Mouse (Mus musculus): ENCODE data around the gene Hoxa9. TPM values are rescaled to one million over a fixed set of nuclear protein-coding genes. Genes with fewer than 3 reads are reported as not detected.

Gene Hoxa9
- polyA plus RNA-seq, 1 experiment: not detected

DNA sequence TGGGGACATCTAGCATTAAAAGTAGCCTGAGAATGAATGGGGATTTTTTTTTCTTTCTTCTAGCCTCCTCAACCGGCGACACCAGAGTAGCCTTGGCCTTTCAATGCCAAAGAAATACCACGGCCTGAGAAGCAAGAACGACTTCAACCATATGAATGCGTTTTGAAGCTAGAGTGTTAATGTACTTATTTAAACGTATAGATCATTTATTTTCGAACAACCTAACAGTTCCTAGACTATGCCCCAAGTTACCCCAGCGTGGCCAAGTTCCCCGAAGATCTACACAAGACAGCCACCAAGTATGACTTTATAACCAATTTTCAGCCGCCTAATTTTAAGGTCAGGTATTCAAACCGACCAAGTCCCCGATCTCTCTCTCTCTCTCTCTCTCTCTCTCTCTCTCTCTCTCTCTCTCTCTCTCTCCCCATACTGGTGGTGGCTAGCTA, 10.0 kb downstream of the Hoxa9 start:
- DNase-seq: no peak
- WGBS: 40% methylated on average over 12 of the region's 12 CpGs
- peaks cover 3% of the 10 kb centered on the region; the same call in 1 of the 2 replicates for H3K4me1 ChIP-seq (ENCODE audit: control insufficient read depth, insufficient read depth, low read length)
- TF ChIP-seq CTCF (IDR thresholded peaks at IDR 0.05; ENCODE audit: insufficient read depth, low read length) (no peak), POLR2A (IDR thresholded peaks at IDR 0.05; ENCODE audit: borderline replicate concordance, extremely low read depth, low read depth, low read length) (no peak)
- peak overlapping the region; percentile 82 for H3K4me3 ChIP-seq (replicated peaks; ENCODE audit: extremely low read depth, low read depth, low read length)

DNA sequence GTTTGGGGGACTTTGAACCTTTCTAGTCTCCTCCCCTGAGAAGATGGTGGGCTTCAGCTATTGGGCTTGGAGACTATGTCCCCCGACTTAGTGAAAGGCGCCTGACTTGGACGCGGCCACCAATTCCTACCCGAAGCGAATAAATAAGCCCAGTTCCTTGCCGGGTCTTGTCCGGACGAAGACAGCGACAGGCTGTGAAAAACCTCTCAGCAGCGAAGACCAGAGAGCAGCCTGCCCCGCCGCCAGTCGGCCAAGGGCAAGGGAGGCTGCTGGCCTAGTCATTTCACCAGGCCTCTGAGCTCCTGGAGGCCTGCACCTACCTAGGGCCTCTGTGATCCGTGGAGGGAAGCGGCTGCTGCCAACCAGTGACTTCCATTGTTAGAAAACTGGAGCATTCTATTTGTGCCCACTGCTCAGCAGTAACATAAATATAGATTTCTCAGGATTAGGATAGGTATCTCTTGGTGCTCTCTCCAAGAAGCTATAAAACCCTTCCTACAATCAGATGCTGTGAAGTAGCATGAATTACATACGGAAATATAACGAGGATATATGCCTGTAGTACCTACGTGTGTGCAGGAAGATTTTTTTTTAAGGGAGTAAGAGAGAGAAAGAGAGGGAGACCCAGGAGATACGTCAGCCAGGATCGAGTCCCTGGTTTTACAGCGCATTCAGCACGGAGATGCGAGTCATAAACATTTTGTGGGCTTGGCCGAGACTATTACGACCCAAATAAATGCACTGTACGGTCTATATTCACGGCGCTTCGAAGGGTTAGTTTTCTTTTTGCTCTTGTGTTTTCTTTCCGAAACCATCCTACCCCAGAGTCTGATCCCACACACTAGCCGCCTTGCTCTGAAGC, 10.7 kb downstream of the Hoxa9 start:
- no peak for DNase-seq
- H3K4me3 ChIP-seq (replicated peaks; ENCODE audit: extremely low read depth, low read depth, low read length): no peak overlapping the region
- TF ChIP-seq POLR2A (IDR thresholded peaks at IDR 0.05; ENCODE audit: borderline replicate concordance, extremely low read depth, low read depth, low read length): no peak
- TF ChIP-seq CTCF (IDR thresholded peaks at IDR 0.05; ENCODE audit: insufficient read depth, low read length): no peak
- H3K4me1 ChIP-seq (ENCODE audit: control insufficient read depth, insufficient read depth, low read length): peaks cover 3% of the 10 kb centered on the region; the same call in 1 of the 2 replicates
- WGBS: 64% methylated on average over 32 of the region's 32 CpGs

DNA sequence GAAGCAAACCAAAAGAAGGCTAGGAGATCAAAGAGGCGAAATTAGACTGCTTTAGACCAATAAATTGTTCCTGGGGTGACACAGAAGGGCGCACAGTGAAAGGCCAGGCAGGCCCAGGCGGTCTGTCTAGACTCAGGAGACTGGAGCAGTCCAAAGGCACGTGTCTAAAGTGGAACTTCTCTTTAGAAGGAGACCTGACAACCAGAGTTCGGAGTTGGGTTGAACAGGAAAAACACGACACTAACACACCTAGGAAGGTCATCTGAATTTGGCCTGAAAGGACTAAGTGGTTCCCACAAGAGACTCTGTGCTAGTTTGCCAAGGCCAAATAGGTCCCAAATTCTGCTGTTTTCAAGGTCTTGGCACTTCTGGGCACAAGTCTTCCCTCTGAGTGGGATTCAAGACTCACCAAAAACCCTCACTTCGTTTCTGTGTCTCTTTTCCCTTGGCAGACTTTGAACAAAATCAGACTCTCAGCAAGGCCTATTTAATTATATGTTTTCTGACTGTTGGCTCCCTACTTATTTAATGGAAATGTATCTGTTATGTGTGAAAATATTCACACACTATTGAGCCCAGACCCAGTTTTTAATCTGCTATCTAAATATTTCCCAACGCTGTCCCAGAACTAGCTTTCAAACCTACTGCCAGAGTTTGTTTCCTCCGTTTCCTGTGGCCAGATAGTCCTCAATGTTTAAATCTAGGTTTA, 11.5 kb downstream of the Hoxa9 start:
- Histone ChIP-seq H3K4me3 (replicated peaks; ENCODE audit: extremely low read depth, low read depth, low read length) (no peak overlapping the region), H3K4me1 (ENCODE audit: control insufficient read depth, insufficient read depth, low read length) (peaks cover 3% of the 10 kb centered on the region; the same call in 1 of the 2 replicates)
- TF ChIP-seq CTCF (IDR thresholded peaks at IDR 0.05; ENCODE audit: insufficient read depth, low read length) (no peak), POLR2A (IDR thresholded peaks at IDR 0.05; ENCODE audit: borderline replicate concordance, extremely low read depth, low read depth, low read length) (no peak)
- 74% methylated on average over 9 of the region's 9 CpGs for WGBS
- no peak for DNase-seq

DNA sequence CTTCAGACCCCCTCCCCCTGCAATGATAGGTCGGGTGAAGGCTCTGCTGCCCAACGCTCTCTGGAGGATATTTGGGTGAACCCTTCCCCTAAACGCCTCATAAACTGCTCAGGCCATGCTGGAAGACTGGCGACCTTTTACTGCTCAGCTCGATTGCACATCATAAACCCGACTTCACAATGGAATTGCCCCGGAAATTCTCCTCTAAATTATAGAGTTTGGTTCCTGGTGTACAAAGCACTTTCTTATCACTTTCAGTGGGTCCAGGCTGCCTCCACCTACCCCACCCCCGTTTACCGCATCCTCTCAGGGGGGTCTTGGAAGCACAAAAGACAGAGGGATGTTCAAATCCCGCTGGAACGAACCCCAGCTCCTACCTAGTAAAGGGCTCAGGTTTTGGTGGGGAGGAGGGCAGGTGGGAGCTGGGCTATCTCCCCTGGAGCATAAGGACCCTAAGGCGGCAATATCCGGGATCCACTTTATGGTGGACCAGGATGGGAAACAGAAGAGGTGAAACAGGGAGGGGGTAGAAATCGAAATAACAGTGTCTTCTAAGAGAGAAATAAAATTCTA, 12.2 kb downstream of the Hoxa9 start:
- TF ChIP-seq POLR2A (IDR thresholded peaks at IDR 0.05; ENCODE audit: borderline replicate concordance, extremely low read depth, low read depth, low read length): no peak
- no peak overlapping the region for H3K4me3 ChIP-seq (replicated peaks; ENCODE audit: extremely low read depth, low read depth, low read length)
- H3K4me1 ChIP-seq (ENCODE audit: control insufficient read depth, insufficient read depth, low read length): peaks cover 3% of the 10 kb centered on the region; the same call in 1 of the 2 replicates
- DNase-seq: no peak
- 44% methylated on average over 14 of the region's 14 CpGs for WGBS

DNA sequence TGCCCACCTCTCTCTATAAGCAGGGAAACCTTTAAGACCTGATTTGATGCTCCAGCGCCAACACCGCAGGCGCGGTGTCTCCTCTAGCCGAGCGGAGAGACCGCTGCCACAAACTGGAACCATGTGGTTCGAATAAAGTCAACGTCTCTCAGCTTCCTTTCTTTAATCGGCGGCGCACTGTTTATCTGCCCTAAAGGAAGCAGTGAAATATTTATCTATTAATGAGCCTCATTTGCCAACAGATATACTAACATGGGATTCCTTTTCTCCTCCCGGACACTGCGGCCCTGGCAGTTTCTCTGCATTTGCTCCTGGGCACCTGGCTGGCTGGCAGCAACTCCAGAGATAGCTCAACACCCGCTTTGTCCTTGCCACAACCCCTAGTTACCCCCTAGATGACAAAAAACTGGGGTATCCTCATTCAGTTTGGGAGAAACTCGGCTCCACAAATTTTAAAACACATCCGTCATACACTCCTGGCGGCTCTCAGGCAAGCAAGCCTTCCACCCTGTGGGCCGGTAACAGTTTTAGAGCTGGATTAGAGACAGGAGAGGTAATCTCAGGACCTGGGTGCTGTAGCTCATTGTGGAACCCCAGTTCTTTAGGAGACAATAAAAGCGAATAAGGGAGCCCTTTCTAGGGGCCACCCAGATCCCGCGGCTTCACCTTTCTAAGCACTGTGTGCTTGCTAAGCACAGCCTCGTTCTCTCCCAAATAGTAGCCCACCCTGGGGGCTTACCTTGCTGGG, 12.8 kb downstream of the Hoxa9 start:
- Histone ChIP-seq H3K4me1 (ENCODE audit: control insufficient read depth, insufficient read depth, low read length) (peaks cover 6% of the 10 kb centered on the region; the same call in 1 of the 2 replicates), H3K4me3 (replicated peaks; ENCODE audit: extremely low read depth, low read depth, low read length) (no peak overlapping the region)
- WGBS: 19% methylated on average over 23 of the region's 23 CpGs
- no peak for DNase-seq
- TF ChIP-seq CTCF (IDR thresholded peaks at IDR 0.05; ENCODE audit: insufficient read depth, low read length): no peak
- no peak for TF ChIP-seq POLR2A (IDR thresholded peaks at IDR 0.05; ENCODE audit: borderline replicate concordance, extremely low read depth, low read depth, low read length)

DNA sequence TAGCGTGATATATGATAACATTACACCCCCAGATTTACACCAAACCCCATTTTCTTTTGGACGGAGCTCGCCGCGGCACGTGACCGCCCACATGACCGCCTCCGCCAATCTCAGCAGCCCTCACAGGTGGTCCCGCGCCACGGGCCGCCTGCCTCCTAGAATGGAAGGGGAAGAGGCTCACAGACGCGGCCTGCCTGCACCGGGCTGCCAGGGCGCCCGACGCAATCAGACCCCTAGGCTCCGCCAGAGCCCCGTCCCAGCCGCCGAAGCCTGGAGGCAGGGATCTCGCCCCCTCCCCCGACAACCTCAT, 13.5 kb downstream of the Hoxa9 start:
- Histone ChIP-seq H3K4me1 (ENCODE audit: control insufficient read depth, insufficient read depth, low read length) (peaks cover 12% of the 10 kb centered on the region; the same call in 1 of the 2 replicates), H3K4me3 (replicated peaks; ENCODE audit: extremely low read depth, low read depth, low read length) (peak overlapping the region; percentile 54)
- 1% methylated on average over 25 of the region's 25 CpGs for WGBS
- no peak for DNase-seq
- no peak for TF ChIP-seq POLR2A (IDR thresholded peaks at IDR 0.05; ENCODE audit: borderline replicate concordance, extremely low read depth, low read depth, low read length)
- no peak for TF ChIP-seq CTCF (IDR thresholded peaks at IDR 0.05; ENCODE audit: insufficient read depth, low read length)

DNA sequence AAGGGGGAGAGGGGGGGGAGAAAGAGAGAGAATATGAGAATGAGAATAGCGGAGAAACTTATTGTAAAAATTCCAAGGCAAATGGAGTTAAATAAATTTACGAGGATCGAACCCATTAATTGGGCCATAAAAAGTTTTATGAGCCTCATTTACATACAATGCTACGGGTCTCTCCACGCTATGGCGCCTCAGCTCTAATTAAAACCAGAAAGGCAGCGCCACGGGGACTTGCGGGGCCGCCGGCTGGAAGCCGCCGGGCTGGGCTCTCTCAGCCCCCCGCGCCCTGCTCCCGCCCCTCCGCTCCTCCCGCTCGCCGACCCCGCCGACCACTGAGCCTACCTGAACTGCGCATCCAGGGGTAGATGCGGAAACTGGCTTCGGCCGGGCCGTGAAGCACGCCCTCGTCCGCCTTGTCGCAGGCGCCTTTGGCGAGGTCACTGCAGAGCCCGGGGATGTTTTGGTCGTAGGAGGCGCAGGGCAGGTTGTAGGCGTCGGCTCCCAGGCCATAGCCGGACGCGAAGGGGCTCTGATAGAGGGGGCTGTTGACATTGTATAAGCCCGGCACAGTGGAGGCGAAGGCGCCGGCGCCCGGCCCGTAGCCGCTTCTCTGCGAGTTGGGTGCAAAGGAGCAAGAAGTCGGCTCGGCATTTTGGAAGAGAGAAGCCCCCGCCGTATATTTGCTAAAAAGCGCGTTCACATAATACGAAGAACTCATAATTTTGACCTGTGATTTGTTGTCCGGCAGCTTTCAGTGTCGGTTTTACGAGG, 14.0 kb downstream of the Hoxa9 start:
- peaks cover 14% of the 10 kb centered on the region for H3K4me1 ChIP-seq (ENCODE audit: control insufficient read depth, insufficient read depth, low read length)
- DNase-seq: no peak
- TF ChIP-seq POLR2A (IDR thresholded peaks at IDR 0.05; ENCODE audit: borderline replicate concordance, extremely low read depth, low read depth, low read length): no peak
- no peak for TF ChIP-seq CTCF (IDR thresholded peaks at IDR 0.05; ENCODE audit: insufficient read depth, low read length)
- 4% methylated on average over 60 of the region's 60 CpGs for WGBS
- peak overlapping the region; percentile 54 for H3K4me3 ChIP-seq (replicated peaks; ENCODE audit: extremely low read depth, low read depth, low read length)

DNA sequence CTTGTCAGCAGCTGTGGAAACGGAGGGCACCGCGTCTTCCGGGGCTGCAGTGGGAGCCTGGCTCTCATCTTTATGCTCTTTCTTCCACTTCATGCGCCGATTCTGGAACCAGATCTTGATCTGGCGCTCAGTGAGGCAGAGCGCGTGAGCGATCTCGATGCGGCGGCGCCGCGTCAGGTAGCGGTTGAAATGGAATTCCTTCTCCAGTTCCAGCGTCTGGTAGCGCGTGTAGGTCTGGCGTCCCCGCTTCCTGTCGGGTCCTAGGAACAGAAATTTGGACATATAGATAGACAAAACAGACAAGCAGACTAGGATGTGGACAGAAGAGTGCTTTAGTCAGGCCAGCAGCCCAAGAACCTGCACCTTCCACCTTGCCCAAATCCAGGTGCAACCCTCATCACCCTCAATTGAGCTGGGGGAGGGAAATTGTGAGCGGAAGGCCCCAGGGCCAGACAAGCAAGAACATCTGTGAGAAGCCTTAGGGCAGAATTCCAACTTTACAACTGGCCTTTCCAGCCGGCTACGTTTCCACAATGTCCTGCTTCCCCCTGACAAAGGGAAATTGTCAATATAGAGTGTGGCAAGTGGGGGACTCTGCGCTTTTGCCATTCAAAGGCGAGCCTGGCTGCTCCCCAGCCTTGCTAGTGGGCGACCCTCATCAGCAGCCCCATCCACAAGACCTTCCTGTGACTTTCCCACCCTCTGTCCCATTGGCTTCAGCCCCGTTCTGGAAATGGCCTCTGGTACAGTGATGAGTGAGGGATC, 14.9 kb downstream of the Hoxa9 start:
- WGBS: 19% methylated on average over 30 of the region's 30 CpGs
- peaks cover 12% of the 10 kb centered on the region for H3K4me1 ChIP-seq (ENCODE audit: control insufficient read depth, insufficient read depth, low read length)
- TF ChIP-seq CTCF (IDR thresholded peaks at IDR 0.05; ENCODE audit: insufficient read depth, low read length) (no peak), POLR2A (IDR thresholded peaks at IDR 0.05; ENCODE audit: borderline replicate concordance, extremely low read depth, low read depth, low read length) (no peak)
- DNase-seq: no peak
- H3K4me3 ChIP-seq (replicated peaks; ENCODE audit: extremely low read depth, low read depth, low read length): no peak overlapping the region

Measured in lung, adult 2 months (tissue).